Mouse (Mus musculus) megakaryocyte, embryonic 14.5 days (primary cell): ENCODE results near the gene Nampt.

ENCODE experiments used
- FLI1 ChIP-seq: IDR thresholded peaks from 2 replicates; pipeline ENCODE4 v1.6.1; 2012; ENCODE audit warnings: low read length, inconsistent platforms, mixed read lengths
- GATA1 ChIP-seq: IDR thresholded peaks from 3 replicates; pipeline ENCODE4 v1.6.1; 2012; ENCODE audit warnings: mixed read lengths, low read length, inconsistent platforms, borderline replicate concordance

DNA sequence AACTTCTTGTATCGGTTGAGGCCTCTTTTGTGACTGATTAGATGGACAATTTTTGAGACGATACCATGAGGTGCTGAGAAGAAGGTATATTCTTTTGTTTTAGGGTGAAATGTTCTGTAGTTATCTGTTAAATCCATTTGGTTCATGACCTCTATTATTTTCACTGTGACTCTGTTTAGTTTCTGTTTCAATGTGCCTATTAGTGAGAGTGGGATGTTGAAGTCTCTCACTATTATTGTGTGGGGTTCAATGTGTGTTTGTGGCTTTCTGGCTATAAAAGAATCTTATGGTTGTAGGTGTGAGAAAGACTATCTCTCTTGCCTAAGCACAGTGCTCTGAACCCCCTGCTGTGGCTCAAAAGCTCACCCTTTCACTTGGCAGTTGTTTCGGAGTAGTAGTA, 68.9 kb downstream of the Nampt start:
- TF ChIP-seq GATA1 = no peak
- no peak for TF ChIP-seq FLI1
